Mouse (Mus musculus) layer of hippocampus, postnatal 10 days (tissue): ENCODE measurements around the gene Gpat3. TPM values are rescaled to one million over a fixed set of nuclear protein-coding genes. Genes with fewer than 3 reads are reported as not detected.

Experiments used
- DNase-seq, 2 experiments: peaks; one replicate each; pipeline ENCODE4 v3.0.0; 2021; ENCODE audit warnings: low spot score in 2 of 2
- total RNA-seq, 2 experiments: library from RNA; stranded (reverse); gene quantifications; 2 replicates each; pipeline ENCODE4 v1.2.3; 2021

Gpat3 gene
- total RNA-seq, 2 experiments from 2014 or later = 2.4 to 2.7 TPM

DNA sequence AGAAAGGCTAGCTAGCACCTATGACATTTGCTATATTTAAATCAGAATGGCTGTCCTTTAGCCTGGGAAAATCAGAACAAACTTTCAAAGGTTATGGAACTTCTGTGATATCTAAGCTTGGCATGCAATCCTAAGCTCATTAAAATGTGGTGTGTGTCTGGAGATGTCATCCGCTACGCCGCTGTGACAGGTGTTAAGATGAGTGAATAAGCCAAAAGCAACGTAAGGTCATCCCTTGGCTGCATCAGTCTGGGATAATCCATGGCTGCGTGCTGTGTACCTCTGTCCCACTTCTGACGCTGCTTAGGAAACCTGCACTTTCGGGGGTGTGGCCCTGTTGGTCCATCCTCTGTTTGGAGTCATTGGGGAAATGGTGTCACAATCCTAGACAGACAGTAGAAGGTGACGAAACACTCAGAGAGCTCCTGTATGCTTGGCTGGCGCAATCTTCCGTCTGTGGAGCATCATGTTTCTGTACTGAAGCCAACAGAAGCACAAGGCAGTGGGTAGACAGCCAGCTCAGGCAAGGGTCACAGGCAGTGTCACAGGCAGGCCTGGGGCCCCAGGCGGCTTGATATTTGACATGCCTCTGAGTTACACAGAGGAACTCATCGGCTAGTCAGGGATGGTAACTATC lies 15.0 kb downstream of the Gpat3 start:
- DNase-seq = no peak

- DNase-seq = no peak
These were observed 15.6 kb downstream of the Gpat3 start for GRCm38 (mm10) chr5:100861140-100861539.

DNA sequence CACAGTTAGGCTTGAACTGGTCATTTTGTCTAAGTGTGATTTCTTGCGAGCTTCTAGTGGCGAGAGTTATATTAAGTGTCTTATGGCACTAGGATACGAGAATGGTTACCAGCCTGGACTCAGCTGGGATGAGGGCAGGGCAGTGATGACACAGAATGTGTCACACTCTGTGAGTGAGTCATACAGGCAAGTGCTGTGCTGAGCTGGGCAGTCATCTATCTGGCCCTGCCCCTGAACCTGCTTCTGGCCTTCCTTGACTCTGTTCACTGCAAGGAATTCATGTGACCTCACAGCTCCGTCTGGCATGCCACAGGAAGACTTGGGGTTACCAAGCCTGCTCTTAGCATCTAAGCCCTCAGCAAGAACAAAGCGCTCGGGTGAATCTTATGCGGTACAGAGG lies 16.3 kb downstream of the Gpat3 start:
- no peak for DNase-seq

- no peak for DNase-seq
These were observed 17.6 kb downstream of the Gpat3 start for GRCm38 (mm10) chr5:100863091-100863490.

DNA sequence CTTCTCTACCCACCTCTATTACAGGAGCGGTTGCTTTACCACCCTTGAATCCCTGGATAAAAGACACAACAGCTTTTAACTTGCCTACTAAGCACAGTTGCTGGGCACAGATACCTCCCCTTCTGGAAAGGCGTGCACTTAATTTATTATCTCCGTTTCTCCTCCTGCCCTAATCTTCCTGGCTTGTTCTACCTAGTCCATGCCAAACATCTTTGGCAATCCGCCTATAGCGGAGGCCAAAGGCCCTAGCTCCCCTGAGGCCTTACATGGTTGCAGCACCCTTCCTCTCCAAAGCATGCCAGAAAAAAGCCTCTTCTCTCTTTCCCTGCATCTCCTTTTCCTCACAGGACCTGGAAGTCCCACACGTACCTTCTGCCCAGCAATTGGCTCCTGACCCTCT lies 18.9 kb downstream of the Gpat3 start:
- DNase-seq = no peak

DNA sequence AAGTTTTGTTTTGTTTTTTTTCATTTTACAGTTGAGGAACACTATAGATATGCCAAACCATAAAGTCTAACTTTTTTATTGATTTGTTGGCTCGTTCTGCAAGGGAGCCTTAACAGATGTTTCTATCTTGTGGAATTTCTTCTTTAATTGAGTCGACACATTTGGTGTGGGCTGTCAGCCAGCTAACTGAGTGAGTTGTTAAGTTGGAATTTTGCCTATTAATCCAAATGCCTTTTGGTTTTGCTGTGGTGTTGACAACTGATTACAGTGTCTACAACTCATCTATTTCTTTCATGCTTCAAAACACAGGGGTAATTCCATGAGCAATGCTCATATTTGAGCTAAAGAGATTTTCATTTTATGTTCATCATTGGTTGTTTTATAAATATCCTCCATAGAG lies 20.7 kb downstream of the Gpat3 start:
- peak; percentile 14 to 37 for DNase-seq

DNA sequence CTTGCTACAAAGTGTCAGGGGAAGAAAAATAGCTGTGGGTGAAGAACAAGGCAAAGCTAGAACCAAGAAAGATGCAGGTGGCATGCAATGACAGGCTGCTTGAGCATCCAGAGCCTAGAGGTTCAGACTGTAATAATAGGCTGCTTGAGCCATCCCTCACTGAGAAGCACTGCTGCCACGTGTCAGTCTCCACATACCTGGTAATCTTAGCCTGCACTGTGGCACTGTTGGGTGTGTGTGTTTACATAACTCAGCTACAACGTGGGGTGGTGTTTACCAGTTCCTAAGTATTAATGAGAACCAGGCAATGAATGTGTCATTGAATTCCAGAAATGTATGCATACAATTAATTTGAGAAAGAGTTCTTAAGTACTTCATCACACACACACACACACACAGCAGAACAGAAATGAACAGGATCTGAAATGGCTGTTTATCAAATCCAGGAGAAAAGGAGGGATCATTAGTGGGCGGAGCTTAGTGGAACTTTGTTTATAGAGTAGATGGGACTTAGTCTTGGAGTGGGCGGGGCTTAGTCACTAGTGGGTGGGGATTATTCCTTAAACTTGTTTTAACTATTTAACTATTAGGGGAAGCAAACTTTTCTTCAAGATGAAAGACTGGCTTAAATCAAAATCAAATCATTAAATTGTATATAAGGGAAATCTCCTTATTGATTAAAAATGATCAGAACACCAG lies 23.8 kb downstream of the Gpat3 start:
- no peak for DNase-seq

DNA sequence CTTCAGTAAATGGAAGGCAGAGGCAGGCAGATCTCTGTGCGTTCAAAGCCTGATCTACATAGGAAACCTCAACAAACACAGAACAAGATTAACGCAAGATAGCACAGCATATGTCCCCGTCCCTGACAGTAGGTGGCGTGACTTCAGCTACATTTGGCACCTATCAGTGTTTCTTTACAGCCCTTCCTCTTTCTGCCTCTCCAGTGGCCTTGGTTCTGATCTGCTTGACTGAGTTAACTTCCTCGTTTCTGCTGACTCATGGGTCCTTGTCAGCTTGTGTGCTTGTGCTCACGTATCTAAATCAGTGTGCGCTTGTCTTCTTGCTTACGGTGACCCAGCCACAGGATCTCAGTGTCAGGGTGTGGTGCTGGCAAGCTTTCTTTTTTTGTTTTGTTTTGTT lies 26.5 kb downstream of the Gpat3 start:
- no peak for DNase-seq

- no peak for DNase-seq
These were observed 29.2 kb downstream of the Gpat3 start for GRCm38 (mm10) chr5:100874721-100875120.

DNA sequence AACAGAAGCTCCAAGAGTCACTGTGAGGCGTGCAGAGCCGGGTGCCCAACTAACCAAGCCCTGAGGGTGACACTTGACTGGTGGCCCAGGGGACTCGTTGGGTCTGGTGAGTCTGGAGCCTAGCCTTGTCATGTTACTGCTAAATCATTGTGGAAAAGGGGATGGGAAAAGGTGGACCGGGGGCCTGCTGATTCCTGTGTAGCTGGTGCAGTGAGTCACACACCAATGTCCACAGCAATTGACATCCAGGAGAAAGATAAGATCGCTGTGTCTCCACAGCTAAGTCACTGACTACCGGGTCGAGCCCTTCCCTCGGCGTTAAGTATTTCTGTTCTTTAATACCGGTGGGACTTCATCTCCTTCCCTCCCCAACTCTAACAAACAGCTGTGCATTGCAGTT lies 29.7 kb downstream of the Gpat3 start:
- DNase-seq = no peak

- no peak for DNase-seq
These were observed 31.5 kb downstream of the Gpat3 start for GRCm38 (mm10) chr5:100877021-100877420.

DNA sequence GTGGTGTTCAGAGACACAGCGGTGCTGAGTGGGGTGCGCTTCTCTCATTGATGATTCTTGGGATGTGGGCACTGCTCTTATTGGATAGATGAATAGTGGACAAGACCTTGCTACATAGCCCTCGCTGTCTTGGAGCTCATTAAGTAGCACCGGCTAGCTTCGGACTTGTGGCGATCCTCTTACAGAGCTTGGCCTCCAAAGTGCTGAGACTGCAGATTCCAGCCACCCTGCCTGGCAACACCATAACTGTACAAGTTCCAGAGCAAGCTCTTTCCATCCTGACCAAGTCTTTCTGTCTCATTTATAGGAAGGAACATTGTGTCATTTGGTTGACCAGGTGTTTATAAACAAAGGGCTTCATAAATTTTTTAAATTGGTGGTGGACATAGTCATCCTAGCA lies 39.7 kb downstream of the Gpat3 start:
- DNase-seq = no peak

DNA sequence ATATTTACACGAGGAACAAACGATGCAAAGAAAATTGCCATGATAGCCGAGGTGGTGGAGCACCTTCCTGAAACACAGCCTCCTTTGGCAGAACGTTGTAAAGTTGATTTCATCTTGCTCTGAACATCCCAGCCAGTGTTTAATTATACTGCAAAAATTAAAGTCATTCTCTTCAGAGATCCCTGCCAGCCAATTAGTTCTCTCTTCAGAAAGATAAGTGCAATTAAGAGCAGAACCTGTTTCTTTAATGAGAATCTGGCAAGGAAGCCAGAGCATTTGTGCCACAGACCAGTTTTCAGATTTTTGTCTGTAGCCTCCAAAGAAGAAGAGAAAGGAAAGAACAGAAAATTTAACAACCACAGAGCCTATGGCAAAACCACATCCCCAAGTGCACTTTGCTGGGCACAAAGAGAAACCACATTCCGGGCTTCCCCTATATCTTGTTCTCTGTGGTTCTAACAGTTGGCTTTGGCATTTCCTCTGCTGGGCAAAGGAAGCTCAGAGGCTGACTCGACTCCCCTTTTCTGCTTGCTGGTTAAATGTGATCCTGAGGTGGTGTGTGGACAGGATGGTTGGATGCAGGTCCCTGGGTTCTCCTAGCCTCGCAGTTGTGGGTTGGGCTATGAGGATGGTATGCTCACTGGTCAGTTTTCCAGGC lies 40.9 kb downstream of the Gpat3 start:
- no peak for DNase-seq

DNA sequence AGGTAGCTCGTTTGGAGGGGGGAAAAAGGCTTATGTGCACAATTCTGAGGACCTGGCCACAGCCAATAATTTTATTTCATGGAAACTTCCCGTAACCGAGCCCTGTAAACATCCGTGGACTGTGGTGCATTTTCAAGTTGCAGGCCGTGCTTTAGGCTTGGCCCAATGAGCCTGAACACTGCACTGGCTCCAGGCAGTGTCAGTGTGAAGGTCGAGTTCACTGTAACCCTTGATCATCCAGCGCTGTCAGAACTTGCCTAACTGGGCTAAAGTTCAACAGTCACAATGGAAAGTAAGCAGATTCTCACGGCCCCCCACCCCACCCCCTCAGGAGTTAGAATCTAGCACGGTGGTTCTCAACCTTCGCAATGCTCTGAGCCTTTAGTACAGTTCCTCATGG lies 50.7 kb downstream of the Gpat3 start:
- DNase-seq = no peak

GRCm38 (mm10) chr5:100899745-100900489 lies 54.4 kb downstream of the Gpat3 start:
- DNase-seq = no peak

DNA sequence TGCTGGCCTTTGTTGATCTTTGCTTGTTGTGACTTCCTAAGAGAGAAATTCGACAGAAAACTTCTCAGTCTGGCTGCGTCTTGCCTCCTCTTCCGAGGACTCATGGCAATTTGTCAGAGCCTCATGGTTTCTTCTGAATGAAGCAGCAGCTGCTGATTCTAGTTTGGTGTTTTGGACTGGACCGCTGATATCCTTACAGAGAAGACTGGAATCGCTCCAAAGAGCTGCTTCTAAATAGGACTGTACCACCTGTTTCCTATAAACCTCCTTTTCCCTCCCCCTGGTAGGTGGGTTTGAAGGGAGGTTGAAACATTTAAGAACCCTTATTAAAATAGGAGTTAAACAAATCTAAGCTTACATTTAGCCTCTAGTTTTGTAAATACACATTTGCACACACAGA lies 55.5 kb downstream of the Gpat3 start:
- DNase-seq = no peak

- DNase-seq = no peak
These were observed 63.0 kb downstream of the Gpat3 start for GRCm38 (mm10) chr5:100908478-100908877.

DNA sequence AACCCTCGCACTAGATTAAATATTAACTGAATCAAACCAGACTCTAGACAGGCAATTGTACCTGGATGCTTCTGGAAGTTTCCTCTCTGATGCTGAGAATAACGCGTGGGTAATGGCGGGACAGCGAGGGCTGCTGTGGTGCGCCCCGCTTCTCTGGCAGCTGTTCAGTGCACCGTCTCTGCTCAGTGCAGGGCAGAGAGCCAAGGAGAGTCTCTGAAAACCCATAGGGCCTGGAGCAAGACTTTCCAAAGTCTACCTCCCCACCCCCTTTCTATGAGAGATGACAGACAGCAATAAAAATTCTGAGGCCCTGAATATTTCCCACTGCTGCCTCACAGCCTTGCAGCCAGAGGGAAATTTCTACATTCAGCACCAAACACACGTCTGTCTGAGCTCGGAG lies 63.4 kb downstream of the Gpat3 start:
- DNase-seq = no peak

GRCm38 (mm10) chr5:100909691-100910090 lies 64.2 kb downstream of the Gpat3 start:
- no peak for DNase-seq

DNA sequence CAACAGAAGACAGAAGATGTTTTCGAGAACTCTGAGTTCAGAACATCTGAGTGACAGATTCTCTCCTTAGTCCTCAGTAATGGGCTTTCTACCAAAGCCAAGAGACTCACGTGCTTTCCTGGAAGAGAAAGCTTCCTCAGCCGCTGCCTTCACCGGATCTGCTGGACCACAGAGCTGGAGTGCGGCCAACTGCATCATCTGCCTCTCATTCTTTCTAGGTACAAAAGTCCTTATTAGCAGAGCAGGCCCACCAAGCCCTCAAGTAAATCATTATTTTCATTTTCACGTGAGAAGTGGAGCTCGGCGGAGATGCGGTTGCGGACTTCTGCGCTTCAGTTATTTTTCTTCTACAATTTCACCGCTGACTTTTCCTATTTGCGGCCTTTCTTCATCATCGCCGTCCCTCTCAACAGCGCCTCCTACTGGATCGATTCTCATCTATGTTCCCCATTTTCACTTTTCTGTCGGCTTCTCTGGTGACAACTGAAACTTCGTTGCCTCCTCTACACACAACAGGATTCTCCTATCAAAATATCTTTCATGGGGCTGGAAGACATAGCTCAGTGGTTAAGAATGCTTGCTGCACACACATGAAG lies 66.1 kb downstream of the Gpat3 start:
- no peak for DNase-seq

DNA sequence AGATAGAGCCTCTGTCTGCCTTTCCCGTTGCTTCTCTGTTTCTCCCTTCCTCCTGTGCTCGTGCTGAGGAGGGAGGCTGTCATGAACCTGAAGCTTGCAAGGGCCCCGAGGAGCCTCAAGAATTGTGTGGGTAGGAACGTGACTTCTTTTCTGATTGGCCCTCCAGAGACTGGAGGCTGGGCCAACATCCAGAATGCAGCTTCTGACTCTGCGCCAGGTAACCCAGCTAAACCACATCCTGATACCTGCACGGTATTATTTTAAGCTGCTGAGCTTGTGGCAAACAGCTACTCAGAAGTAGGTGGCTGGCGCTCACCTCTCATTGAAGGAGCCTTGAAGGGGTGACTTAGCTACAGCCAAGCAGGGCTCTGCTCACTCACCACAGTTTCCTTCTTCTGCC lies 66.9 kb downstream of the Gpat3 start:
- no peak for DNase-seq

DNA sequence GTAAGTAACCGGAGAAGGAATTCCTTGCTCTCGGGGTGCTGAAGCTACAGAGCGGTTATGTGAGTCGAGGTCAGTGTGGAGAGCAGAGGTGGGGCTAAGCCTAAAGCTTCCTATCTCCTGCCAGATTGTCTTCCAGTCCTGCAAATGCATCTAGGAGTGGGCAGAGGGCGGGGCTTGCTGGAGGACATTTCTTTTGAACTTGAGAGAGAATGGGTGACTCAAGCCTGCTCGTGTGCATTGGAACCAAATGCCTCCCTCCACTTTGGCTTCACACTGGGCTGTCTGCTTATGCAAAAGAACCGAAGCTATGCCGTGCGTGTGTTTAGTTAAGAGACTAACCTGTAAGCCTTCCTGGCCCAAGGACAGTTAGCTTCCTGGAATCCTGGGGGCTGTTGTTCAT lies 67.8 kb downstream of the Gpat3 start:
- DNase-seq = no peak
